In the genomic region with DNA sequence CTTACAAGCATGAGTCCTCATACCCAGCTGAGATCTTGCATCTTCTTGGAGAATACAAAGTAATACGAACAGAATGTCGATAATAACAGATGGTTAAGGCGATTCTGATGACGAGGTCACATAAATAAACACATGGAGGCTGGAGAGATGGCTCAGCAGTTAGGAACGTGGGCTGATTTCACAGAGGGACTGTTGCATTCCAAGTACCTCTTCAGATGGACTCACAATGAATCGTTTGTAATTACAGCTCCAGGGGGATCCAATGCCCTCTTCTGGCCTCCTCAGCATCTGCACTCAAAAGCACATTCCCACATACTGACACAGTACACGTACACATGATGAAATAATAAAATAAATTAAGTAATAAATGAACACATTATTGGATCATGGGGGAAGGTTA, we compare ENCODE assay signal across 28 mouse cellular contexts.
DNase-seq lines count a peak whose midpoint lies in the region; ATAC-seq and TF ChIP-seq lines count a peak whose summit lies in the region.
"Had no signal": no experiment of that assay in that cellular context is flagged by ENCODE, and none has a peak within 500 bp of the region (broad histone marks: within the 10 kb centered on the region; RNA-seq: fewer than 3 reads in every experiment).

No protein-coding gene starts in this region.

- ATAC-seq in kidney, postnatal 0 days (replicated peaks; ENCODE audit: low FRiP score, low read depth), result no peak
- ATAC-seq in lung, embryonic 16.5 days (ENCODE audit: low read depth), result no peak
- no peak for ATAC-seq in Patski
- no peak for ATAC-seq in stomach, embryonic 16.5 days (ENCODE audit: insufficient read depth, low FRiP score)
- ATAC-seq: forebrain, postnatal 0 days; hindbrain, embryonic 16.5 days; midbrain, embryonic 13.5 days had no signal

- in situ Hi-C loops in Patski (cut with MboI; ENCODE audit: low pct_unique_long_range_greater_than_20kb), result no loop called here

- TF ChIP-seq CTCF in kidney, postnatal 0 days (IDR thresholded peaks at IDR 0.05; ENCODE audit: low read depth), result 0 out of 2 replicates have a peak, but pooled peaks have one; percentile 7
- TF ChIP-seq CTCF in Patski (IDR thresholded peaks at IDR 0.05), result peak; percentile 37

- H3K27ac ChIP-seq in kidney, postnatal 0 days, result no peak overlapping the region
- H3K27ac ChIP-seq in lung, embryonic 16.5 days (ENCODE audit: low read length), result peak overlapping the region; percentile 36; the same call in 1 of the 2 replicates
- H3K27ac ChIP-seq in stomach, embryonic 16.5 days (ENCODE audit: low read length), result peak overlapping the region; percentile 60
- H3K27ac ChIP-seq: embryonic facial prominence, embryonic 10.5 days; embryonic facial prominence, embryonic 15.5 days; forebrain, embryonic 12.5 days; kidney, embryonic 15.5 days; liver, embryonic 15.5 days; macrophage; midbrain, embryonic 13.5 days had no signal

- DNase-seq in kidney, postnatal 0 days (ENCODE audit: low spot score), result no peak
- no peak for DNase-seq in kidney, postnatal 36 days
- no peak for DNase-seq in lung, postnatal 36 days
- DNase-seq in Patski (ENCODE audit: low read depth, low spot score), result no peak
- no peak for DNase-seq in natural killer cell, adult 2 months (ENCODE audit: low spot score in 2 of 2)
- DNase-seq in cerebellum, postnatal 10 days, result no peak
- DNase-seq: adrenal gland, postnatal 14 days; B cell, adult 2 months; cerebellum, adult 18-20 months; cerebellum, postnatal 14 days; forebrain, postnatal 0 days; heart, postnatal 14 days; kidney, adult 18-20 months; kidney, postnatal 4 days; liver; right cerebral cortex, postnatal 14 days; thymus, adult 2 months; thymus, postnatal 4 days had no signal

- no peak overlapping the region for H3K4me2 ChIP-seq in kidney, postnatal 0 days (ENCODE audit: low read length)
- H3K4me2 ChIP-seq in lung, embryonic 16.5 days (ENCODE audit: low read depth, low read length), result no peak overlapping the region
- no peak overlapping the region for H3K4me2 ChIP-seq in stomach, embryonic 16.5 days (ENCODE audit: low read depth, low read length)
- H3K4me2 ChIP-seq: embryonic facial prominence, embryonic 15.5 days; forebrain, embryonic 12.5 days; kidney, embryonic 15.5 days; liver, embryonic 15.5 days; midbrain, embryonic 13.5 days had no signal

- no peaks in the 10 kb centered on the region for H3K9me3 ChIP-seq in kidney, postnatal 0 days (replicated peaks; ENCODE audit: low read length)
- H3K9me3 ChIP-seq in lung, embryonic 16.5 days (ENCODE audit: control insufficient read depth, low read length), result no peaks in the 10 kb centered on the region
- no peaks in the 10 kb centered on the region for H3K9me3 ChIP-seq in stomach, embryonic 16.5 days (replicated peaks; ENCODE audit: control insufficient read depth, low read length)
- H3K9me3 ChIP-seq: embryonic facial prominence, embryonic 10.5 days; embryonic facial prominence, embryonic 15.5 days; forebrain, embryonic 12.5 days; kidney, embryonic 15.5 days; liver, embryonic 15.5 days; midbrain, embryonic 13.5 days had no signal

- no peak overlapping the region for H3K9ac ChIP-seq in kidney, postnatal 0 days (ENCODE audit: low read depth, low read length)
- no peak overlapping the region for H3K9ac ChIP-seq in lung, embryonic 16.5 days (ENCODE audit: low read length)
- no peak overlapping the region for H3K9ac ChIP-seq in stomach, embryonic 16.5 days (ENCODE audit: low read length)
- H3K9ac ChIP-seq: embryonic facial prominence, embryonic 15.5 days; forebrain, embryonic 12.5 days; forebrain, postnatal 0 days; kidney, embryonic 15.5 days; liver, embryonic 15.5 days; midbrain, embryonic 13.5 days had no signal

- CTCF ChIA-PET in Patski (lab: Charles Lee), result interaction anchor here (1.4 to 1.7 kb wide), 2 partner anchors 13 to 24 kb away, joined by 3 read pairs; no protein-coding TSS in a partner anchor

- no peaks in the 10 kb centered on the region for H3K27me3 ChIP-seq in kidney, postnatal 0 days (ENCODE audit: insufficient read depth, low read length)
- H3K27me3 ChIP-seq in lung, embryonic 16.5 days (ENCODE audit: control insufficient read depth, insufficient read depth, low read depth, low read length), result no peaks in the 10 kb centered on the region
- H3K27me3 ChIP-seq in Patski, result no peaks in the 10 kb centered on the region
- no peaks in the 10 kb centered on the region for H3K27me3 ChIP-seq in stomach, embryonic 16.5 days (ENCODE audit: control insufficient read depth, insufficient read depth, low read length)
- H3K27me3 ChIP-seq: embryonic facial prominence, embryonic 15.5 days; forebrain, embryonic 12.5 days; kidney, embryonic 15.5 days; liver, embryonic 15.5 days; midbrain, embryonic 13.5 days had no signal

- no peaks in the 10 kb centered on the region for H3K4me1 ChIP-seq in kidney, postnatal 0 days (replicated peaks; ENCODE audit: insufficient read depth, low read length)
- peaks cover 3% of the 10 kb centered on the region; the same call in 1 of the 2 replicates for H3K4me1 ChIP-seq in lung, embryonic 16.5 days (replicated peaks; ENCODE audit: control insufficient read depth, insufficient read depth, low read length)
- no peaks in the 10 kb centered on the region for H3K4me1 ChIP-seq in stomach, embryonic 16.5 days (ENCODE audit: control insufficient read depth, insufficient read depth, low read length)
- H3K4me1 ChIP-seq: forebrain, embryonic 12.5 days; kidney, embryonic 15.5 days; liver, embryonic 15.5 days; midbrain, embryonic 13.5 days had no signal

- H3K36me3 ChIP-seq in kidney, postnatal 0 days (ENCODE audit: insufficient read depth, low read length), result no peaks in the 10 kb centered on the region
- no peaks in the 10 kb centered on the region for H3K36me3 ChIP-seq in lung, embryonic 16.5 days (ENCODE audit: control insufficient read depth, insufficient read depth, low read length)
- no peaks in the 10 kb centered on the region for H3K36me3 ChIP-seq in stomach, embryonic 16.5 days (ENCODE audit: control insufficient read depth, insufficient read depth, low read length)
- H3K36me3 ChIP-seq: embryonic facial prominence, embryonic 10.5 days; embryonic facial prominence, embryonic 15.5 days; forebrain, embryonic 12.5 days; kidney, embryonic 15.5 days; liver, embryonic 15.5 days; midbrain, embryonic 13.5 days had no signal

- POLR2A ChIA-PET in Patski (lab: Charles Lee), result interaction anchor here (1.3 kb wide), 1 partner anchor 39 kb away, joined by 3 read pairs; no protein-coding TSS in a partner anchor

- no peak overlapping the region for H3K4me3 ChIP-seq in kidney, postnatal 0 days (replicated peaks; ENCODE audit: low read depth, low read length)
- H3K4me3 ChIP-seq in lung, embryonic 16.5 days (ENCODE audit: low read length), result no peak overlapping the region
- H3K4me3 ChIP-seq in stomach, embryonic 16.5 days (replicated peaks; ENCODE audit: low read length), result no peak overlapping the region
- H3K4me3 ChIP-seq: embryonic facial prominence, embryonic 10.5 days; embryonic facial prominence, embryonic 15.5 days; forebrain, embryonic 12.5 days; kidney, embryonic 15.5 days; liver, embryonic 15.5 days; midbrain, embryonic 13.5 days had no signal

- WGBS in kidney, postnatal 0 days, result 87% methylated on average over 7 of the region's 7 CpGs
- WGBS in lung, embryonic 16.5 days, result 61% methylated on average over 7 of the region's 7 CpGs
- WGBS in stomach, embryonic 16.5 days, result 65% methylated on average over 7 of the region's 7 CpGs
